Mouse (Mus musculus) urinary bladder, postnatal 14 days (tissue): Measurements from ENCODE around the gene Olfr56.
"Not testable (repeated sequence)": the region's sequence is repeated elsewhere in the genome, so short reads cannot be mapped to it uniquely, and the experiment has no call there.

Experiments
- DNase-seq: peaks from one replicate; pipeline ENCODE4 v3.0.0; 2021; ENCODE audit warnings: low spot score

Olfr56 gene

GRCm38 (mm10) chr11:49170576-49170975 is 191.9 kb downstream of the Olfr56 start:
- no peak for DNase-seq

GRCm38 (mm10) chr11:49175345-49175744 is 196.7 kb downstream of the Olfr56 start:
- DNase-seq, result no peak

DNA sequence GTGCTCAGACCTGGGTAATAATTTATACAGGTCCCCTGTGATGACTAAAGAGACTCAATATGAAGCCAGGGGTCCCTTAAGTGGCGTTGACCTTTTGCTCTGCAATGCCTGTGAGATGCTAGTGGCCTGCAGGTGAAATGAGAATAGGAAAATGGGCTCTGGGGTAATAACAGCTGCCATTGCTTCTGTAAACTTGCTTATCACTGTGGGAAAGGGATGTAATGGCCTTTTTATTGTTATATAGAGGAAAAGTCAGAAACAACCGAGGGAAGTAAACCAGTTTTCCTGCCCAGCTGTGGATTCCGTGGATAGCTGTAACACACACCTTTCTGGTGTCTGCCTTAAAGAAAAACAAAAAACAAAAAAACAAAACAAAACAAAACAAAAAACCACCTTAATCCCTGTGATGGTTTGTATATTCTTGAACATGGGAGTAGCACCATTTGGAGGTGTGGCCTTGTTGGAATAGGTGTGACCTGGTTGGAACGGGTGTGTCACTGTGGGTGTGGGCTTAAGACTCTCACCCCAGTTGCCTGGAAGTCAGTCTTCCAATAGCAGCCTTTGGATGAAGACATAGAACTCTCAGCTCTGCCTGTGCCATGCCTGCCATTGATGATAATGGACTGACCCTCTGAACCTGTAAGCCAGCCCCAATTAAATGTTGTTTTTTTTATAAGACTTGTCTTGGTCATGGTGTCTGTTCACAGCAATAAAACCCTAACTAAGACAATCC is 197.5 kb downstream of the Olfr56 start:
- DNase-seq, result not testable (repeated sequence)

DNA sequence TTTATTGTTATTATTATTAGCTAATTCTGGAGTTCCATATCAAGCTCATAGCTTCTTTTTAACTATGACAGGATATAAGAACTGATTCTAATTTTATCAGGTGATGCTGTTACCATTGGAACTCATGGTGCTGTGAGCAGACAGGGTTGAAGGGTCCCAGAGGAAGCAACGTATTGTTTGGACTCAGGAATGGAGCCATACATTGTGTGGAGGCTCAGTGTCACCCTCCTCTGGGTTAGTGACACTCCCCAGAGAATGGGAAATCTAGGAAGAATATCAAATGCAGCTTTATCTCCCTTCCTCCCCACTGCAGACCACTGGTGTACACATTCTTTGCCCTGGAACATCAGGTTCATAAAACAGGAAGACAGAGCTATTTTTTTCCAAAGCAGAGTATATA is 204.5 kb downstream of the Olfr56 start:
- no peak for DNase-seq
